Mouse (Mus musculus) cerebellum, adult 18-20 months (tissue): ENCODE data around the gene Impad1.

Experiments
- DNase-seq, 2 experiments: peaks; one replicate each; pipeline ENCODE4 v3.0.0; 2021

The Impad1 gene

GRCm38 (mm10) chr4:4792992-4793834 is at the start of gene Impad1:
TSS of gene Impad1 (minus strand) at chr4:4793355.
- DNase-seq = peak; percentile 88 to 93

DNA sequence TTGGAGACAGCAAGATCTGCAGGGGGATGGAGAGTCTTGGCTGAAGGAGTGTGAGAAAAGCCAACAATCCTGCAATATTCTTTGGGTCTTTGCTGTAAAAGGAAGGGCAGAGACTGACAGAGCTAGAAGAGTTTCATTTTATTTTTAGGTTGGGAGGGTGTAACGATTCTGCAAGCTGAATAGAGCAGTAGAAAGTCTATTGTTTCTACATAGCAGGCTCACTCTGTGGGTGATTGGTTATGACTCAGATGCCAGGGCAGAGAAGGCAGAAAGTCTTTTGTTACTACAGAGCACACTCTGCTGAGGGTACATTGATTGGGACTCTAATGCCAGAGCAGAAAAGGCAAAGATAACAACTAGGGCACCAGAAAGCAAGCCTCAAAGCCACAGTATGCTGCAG is 47.0 kb upstream of the Impad1 start:
- no peak for DNase-seq

DNA sequence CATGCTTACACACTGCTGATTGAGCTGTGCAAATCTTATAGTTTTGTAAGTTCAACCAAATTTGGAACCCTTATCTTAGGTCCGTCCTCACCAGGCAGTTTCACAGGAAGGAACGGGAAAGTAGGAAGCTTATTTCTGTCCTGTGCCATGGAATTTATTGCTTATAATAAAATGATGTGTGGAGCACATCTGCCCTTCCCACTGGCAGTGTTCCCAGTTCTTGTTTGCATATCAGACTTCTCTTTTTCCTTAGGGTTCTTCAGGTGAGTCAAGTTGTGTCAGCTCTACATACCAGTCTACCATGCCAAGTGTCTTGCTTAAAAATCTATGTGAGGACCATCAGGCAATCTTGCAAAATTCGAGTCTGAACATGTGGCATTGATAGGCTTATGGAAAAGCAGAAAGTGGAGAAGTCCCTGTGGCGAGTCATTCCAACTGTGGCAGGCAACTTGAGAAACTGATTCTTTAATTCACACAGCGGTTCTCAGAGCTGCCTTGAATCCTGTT is 40.7 kb upstream of the Impad1 start:
- DNase-seq = no peak

DNA sequence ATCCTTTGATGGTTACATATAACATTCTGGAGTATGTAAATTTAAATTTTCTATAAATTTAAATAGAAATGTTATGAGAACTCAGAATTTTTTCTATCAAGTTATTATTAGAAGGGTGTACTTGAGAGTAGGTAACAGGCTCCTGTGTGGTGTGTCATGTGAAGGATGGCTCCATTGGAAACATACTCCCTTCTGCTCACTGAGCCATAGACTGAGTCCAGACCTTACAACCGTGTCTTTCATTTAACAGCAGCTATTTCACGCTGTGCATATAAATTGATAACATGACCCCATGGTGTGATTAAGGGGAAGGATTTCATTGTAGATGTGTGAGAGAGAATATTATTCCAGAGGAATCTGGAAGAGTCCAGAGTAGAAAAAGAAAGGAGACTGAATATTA is 35.0 kb upstream of the Impad1 start:
- no peak for DNase-seq

DNA sequence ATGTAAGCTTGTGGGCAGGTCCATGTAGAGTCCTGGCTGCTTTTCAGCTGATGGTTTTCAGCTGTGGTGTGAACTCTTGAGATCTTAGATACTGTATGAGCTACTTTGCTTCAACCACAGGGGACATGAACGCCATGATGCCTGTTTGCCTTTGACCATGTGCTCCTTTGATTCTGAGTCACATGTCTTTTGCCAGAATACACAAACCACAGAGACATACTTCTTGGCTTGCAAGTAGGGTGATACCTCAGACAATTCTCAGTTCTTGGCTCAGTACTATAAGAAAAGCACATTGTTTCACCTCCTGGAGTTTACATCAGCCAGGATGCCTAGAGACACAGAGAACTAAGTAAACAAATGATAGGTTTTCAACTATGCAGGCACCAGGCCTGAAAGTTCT is 29.0 kb upstream of the Impad1 start:
- no peak for DNase-seq

- peak; percentile 61 to 73 for DNase-seq
Observed at GRCm38 (mm10) chr4:4792141-4792991, 789 bp downstream of the Impad1 start.

- DNase-seq = no peak
Observed at GRCm38 (mm10) chr4:4791180-4791579, 2.0 kb downstream of the Impad1 start.

- no peak for DNase-seq
Observed at GRCm38 (mm10) chr4:4785169-4785568, 8.0 kb downstream of the Impad1 start.

GRCm38 (mm10) chr4:4784305-4784704 is 8.8 kb downstream of the Impad1 start:
- no peak for DNase-seq

DNA sequence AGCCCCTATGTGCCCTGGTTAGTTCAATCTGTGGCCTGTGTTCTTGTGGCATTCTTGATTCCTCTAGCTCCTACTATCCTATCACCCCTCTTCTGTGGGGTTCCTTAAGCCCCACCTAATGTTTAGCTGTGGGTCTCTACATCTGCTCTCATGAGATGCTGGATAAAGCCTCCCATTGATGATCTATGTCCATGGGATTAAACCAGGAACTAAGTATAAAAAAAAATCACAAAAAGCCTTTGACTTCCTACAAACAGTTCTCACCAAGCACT is 9.5 kb downstream of the Impad1 start:
- no peak for DNase-seq

- no peak for DNase-seq
Observed at GRCm38 (mm10) chr4:4782882-4783685, 10.1 kb downstream of the Impad1 start.

DNA sequence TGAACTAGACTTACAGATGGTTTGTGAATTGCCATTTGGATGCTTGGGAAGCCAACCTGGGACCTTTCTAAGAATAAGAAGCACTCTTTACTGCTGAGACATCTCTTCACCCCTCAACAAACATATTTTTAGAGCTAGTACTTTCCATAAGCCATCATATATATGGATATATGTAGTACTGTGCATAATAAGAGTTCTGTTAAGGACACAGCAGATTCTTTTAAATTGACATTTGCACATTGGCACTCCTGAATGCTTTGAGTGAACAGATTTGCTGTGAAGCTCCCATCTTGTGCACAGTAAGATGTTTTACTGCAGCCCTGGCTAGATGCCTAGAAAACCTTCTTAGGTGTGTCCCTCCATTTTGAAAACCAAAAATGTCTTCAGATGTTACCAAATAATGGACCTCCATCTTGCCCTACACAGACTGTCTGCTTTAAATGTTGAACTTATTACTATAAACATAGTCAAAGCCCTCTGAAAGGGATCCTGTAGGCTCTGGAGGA is 13.8 kb downstream of the Impad1 start:
- no peak for DNase-seq

GRCm38 (mm10) chr4:4771523-4772114 is 21.5 kb downstream of the Impad1 start:
- DNase-seq = no peak

GRCm38 (mm10) chr4:4765806-4766205 is 27.3 kb downstream of the Impad1 start:
- no peak for DNase-seq

DNA sequence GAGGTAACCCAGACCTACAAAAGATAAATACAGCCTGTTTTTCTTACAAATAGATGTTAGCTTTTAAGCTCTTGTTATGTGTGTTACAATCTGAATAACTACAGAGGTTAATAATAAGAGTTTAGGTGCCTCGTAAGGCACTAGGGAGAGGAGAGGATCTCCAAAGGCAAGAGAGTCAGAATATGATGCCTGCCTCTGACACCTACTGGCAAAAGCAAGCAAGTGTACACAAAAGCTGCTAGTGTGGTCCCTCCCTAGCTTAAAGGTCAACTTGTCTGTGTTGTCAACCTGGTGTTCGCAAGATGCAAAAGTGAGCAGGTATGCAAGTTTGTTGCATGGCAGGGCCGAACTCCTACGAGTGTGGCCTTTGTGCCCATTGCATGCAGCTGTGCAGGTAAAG is 34.8 kb downstream of the Impad1 start:
- no peak for DNase-seq

DNA sequence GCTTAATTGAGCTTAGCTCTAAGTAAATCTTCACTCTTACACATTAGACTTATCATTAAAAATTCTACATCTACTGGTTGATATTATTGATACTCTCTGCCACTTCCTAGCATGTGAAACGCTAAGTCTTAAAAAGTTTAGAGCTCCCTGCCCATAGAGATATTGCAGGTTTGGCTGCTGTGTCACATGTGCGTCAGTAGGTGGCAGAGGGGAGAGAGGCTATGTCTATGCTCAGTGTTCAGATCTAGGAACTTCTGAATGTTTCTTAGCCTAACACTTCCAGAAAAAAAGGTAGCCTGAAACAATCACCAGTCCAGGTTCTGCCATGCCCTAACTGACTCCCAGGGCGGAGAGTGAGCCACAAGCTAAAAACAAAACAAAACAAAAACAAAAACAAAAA is 63.7 kb downstream of the Impad1 start:
- DNase-seq = peak in 1 of 2 experiments; percentile 13

DNA sequence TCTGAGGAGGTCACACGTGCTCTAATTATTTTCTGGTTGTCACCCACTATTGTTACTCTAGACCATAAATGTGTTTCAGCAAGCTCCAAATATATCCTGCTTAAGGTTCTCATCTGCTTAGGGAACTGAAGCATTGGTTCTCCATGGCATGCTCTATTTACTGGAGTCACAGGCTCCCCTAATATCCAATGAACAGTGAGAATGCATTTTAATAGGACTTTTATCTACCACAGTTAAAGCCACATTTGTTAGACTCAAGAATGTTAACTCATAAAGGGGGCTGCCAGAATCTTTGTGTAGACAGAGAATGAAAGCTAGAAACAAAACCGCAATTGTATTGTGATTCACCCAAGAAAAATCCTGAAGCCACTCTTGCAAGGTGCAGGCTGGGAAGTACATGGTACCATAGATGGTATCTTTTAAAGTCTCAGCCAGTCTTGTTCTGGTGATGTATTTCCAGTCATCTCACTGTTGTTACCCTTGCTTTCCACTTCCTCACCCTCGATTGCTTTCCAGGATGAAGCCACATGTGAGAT is 66.8 kb downstream of the Impad1 start:
- DNase-seq = no peak

- DNase-seq = no peak
Observed at GRCm38 (mm10) chr4:4723821-4724220, 69.3 kb downstream of the Impad1 start.

GRCm38 (mm10) chr4:4722081-4722480 is 71.1 kb downstream of the Impad1 start:
- no peak for DNase-seq

DNA sequence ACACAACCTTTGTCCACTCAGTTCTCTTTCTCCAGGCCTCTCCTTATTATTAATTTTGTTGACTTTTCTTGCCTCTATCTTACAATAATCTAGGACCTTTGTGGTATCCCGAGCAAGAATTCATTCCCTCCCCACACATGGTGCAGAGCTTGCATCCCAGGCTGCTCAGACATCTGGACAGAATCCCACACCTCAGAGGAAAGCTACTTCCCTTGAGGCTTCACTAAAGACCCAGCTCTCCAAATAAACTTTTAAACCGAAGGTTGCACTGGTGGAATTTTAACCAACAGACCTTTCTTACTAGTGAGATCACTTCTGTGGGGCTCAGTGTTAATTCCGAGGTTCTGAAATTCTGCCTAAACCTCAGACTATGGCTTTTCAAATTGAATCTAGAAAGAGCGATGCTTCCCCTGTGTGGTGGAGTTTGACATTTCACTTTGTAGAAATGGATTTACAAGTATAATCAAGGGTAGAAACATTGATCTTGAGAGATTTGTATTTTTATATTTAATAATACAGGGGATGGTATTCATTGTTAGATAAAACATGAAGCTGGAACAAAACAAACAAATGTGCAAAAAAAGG is 75.3 kb downstream of the Impad1 start:
- DNase-seq = peak; percentile 4 to 8
